Mouse (Mus musculus) testis, postnatal 10 days (tissue): Measurements from ENCODE around the gene 2310022A10Rik.
"Not testable (repeated sequence)": the region's sequence is repeated elsewhere in the genome, so short reads cannot be mapped to it uniquely, and the experiment has no call there.

Experiments
- DNase-seq: peaks from one replicate; pipeline ENCODE4 v3.0.0; 2021; ENCODE audit warnings: low spot score

2310022A10Rik gene

GRCm38 (mm10) chr7:27613751-27614499 is 60.9 kb downstream of the 2310022A10Rik start:
- DNase-seq, result no peak

- no peak for DNase-seq
These were observed 68.0 kb downstream of the 2310022A10Rik start for GRCm38 (mm10) chr7:27621028-27621427.

GRCm38 (mm10) chr7:27622234-27622633 is 69.2 kb downstream of the 2310022A10Rik start:
- DNase-seq, result no peak

GRCm38 (mm10) chr7:27624967-27625366 is 71.9 kb downstream of the 2310022A10Rik start:
- no peak for DNase-seq

GRCm38 (mm10) chr7:27627707-27628106 is 74.7 kb downstream of the 2310022A10Rik start:
- DNase-seq, result no peak

- no peak for DNase-seq
These were observed 75.2 kb downstream of the 2310022A10Rik start for GRCm38 (mm10) chr7:27628190-27628589.

- not testable (repeated sequence) for DNase-seq
These were observed 75.8 kb downstream of the 2310022A10Rik start for GRCm38 (mm10) chr7:27628816-27629215.

- DNase-seq, result no peak
These were observed 78.4 kb downstream of the 2310022A10Rik start for GRCm38 (mm10) chr7:27631439-27631838.
